Mouse (Mus musculus): Measurements from ENCODE around the gene Gm7075. TPM values are rescaled to one million over a fixed set of nuclear protein-coding genes. Genes with fewer than 3 reads are reported as not detected.

The Gm7075 gene
- polyA plus RNA-seq, 1 experiment, result not detected

DNA sequence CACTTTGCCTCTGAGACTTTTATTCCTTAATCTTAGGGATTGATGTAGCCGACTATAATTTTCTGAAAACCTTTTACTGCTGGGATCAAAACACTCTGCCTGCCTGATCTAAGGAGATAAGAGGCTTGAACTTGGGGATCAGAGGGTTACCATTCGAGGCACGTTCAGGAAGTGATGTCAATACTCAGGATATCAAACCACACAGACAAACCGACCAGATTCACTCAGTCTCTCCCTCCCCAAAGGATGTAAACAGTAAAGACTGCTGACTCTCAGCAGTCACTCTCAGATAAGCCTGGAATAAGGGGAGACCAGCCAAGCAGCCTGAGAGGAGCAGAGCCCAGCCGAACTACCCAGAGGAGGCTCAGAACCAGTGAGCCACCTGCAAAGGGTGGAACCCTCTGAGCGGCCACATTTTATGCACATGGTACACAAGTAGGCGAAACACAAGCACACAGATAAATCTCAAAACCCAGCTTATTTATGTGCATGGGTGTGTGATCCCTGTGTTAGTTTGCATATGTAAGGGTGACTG, 18.2 kb upstream of the Gm7075 start:
- Histone ChIP-seq H3K36me3 (ENCODE audit: control insufficient read depth, insufficient read depth, low read length) (no peaks in the 10 kb centered on the region), H3K27me3 (ENCODE audit: control insufficient read depth, insufficient read depth, low read length) (no peaks in the 10 kb centered on the region), H3K4me3 (ENCODE audit: control insufficient read depth, low read depth, low read length) (no peak overlapping the region), H3K4me1 (ENCODE audit: control insufficient read depth, insufficient read depth, low read length) (no peaks in the 10 kb centered on the region), H3K27ac (ENCODE audit: control insufficient read depth, insufficient read depth, low read depth, low read length) (no peak overlapping the region)
- TF ChIP-seq CTCF (IDR thresholded peaks at IDR 0.05; ENCODE audit: control insufficient read depth, insufficient read depth, insufficient replicate concordance, low read depth, low read length), result no peak
- no peak for TF ChIP-seq POLR2A (IDR thresholded peaks at IDR 0.05; ENCODE audit: control insufficient read depth, low read depth, low read length)

DNA sequence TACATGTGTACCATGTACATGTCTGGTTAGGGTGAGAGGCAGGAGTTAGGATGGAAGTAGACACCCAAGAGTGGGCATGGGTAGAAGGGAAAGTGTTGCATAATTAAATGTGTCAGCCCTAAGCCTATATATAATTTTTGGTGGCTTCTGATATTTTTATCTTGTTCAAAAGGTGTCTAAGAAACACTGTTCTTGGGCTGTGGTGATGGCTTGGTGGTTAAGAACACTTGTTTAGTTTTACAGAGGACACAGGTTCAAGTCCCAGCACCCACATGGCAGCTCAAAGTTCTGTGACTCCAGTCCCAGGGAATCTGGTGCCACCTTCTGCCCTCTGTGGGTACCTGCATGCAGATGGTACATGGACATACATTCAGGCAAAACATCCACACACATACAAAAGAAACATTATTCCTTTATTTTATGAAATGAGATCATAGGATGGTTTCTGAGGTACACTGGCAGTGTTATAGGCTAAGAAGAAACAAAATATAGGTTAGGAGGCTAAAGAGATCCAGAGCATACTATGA, 17.2 kb upstream of the Gm7075 start:
- H3K36me3 ChIP-seq (ENCODE audit: control insufficient read depth, insufficient read depth, low read length), result no peaks in the 10 kb centered on the region
- no peak overlapping the region for H3K4me3 ChIP-seq (ENCODE audit: control insufficient read depth, low read depth, low read length)
- no peaks in the 10 kb centered on the region for H3K27me3 ChIP-seq (ENCODE audit: control insufficient read depth, insufficient read depth, low read length)
- H3K27ac ChIP-seq (ENCODE audit: control insufficient read depth, insufficient read depth, low read depth, low read length), result no peak overlapping the region
- H3K4me1 ChIP-seq (ENCODE audit: control insufficient read depth, insufficient read depth, low read length), result no peaks in the 10 kb centered on the region
- TF ChIP-seq CTCF (IDR thresholded peaks at IDR 0.05; ENCODE audit: control insufficient read depth, insufficient read depth, insufficient replicate concordance, low read depth, low read length), result no peak
- no peak for TF ChIP-seq POLR2A (IDR thresholded peaks at IDR 0.05; ENCODE audit: control insufficient read depth, low read depth, low read length)

DNA sequence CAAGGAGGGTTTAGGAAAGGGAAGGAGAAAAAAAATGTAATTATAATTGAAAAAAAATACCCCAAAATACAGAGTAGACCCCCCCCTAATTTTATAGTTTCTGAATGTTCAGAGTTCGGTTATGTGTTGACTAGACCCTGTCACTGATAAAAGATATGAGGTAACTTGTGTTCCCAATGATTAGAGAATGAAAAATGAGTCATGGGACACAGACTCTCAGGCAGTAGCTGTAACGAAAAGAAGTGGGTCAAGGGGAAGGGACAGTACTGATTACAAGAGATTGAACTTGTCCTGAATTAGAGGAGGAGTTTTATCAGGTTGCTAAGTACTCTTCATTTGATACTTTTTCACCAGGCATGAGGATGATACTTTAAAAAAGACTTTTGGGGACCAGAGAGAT, 11.3 kb upstream of the Gm7075 start:
- TF ChIP-seq POLR2A (IDR thresholded peaks at IDR 0.05; ENCODE audit: control insufficient read depth, low read depth, low read length), result no peak
- no peak for TF ChIP-seq CTCF (IDR thresholded peaks at IDR 0.05; ENCODE audit: control insufficient read depth, insufficient read depth, insufficient replicate concordance, low read depth, low read length)
- Histone ChIP-seq H3K36me3 (ENCODE audit: control insufficient read depth, insufficient read depth, low read length) (no peaks in the 10 kb centered on the region), H3K27me3 (ENCODE audit: control insufficient read depth, insufficient read depth, low read length) (no peaks in the 10 kb centered on the region), H3K27ac (ENCODE audit: control insufficient read depth, insufficient read depth, low read depth, low read length) (no peak overlapping the region), H3K4me1 (ENCODE audit: control insufficient read depth, insufficient read depth, low read length) (peaks cover 11% of the 10 kb centered on the region), H3K4me3 (ENCODE audit: control insufficient read depth, low read depth, low read length) (no peak overlapping the region)

DNA sequence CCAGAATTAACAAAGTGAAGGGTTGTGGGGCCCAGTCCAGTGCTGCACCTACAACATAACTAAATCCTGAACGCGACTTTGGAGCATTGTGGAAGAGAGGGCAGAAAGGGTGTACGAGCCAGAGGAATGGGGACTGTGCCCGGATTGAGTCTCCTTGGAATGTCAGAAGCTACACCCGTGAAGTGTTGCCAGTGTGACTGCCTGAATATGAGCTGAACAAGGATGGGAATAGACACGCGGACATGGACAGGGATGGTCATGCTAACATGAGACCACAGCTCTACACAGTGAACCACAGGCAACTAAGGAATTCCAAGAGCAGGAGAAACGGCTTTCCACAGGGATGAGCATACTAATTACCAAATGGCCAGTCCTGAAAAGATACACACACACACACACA, 10.5 kb upstream of the Gm7075 start:
- no peak for TF ChIP-seq CTCF (IDR thresholded peaks at IDR 0.05; ENCODE audit: control insufficient read depth, insufficient read depth, insufficient replicate concordance, low read depth, low read length)
- TF ChIP-seq POLR2A (IDR thresholded peaks at IDR 0.05; ENCODE audit: control insufficient read depth, low read depth, low read length), result no peak
- Histone ChIP-seq H3K4me1 (ENCODE audit: control insufficient read depth, insufficient read depth, low read length) (peaks cover 11% of the 10 kb centered on the region), H3K27ac (ENCODE audit: control insufficient read depth, insufficient read depth, low read depth, low read length) (no peak overlapping the region), H3K27me3 (ENCODE audit: control insufficient read depth, insufficient read depth, low read length) (no peaks in the 10 kb centered on the region), H3K4me3 (ENCODE audit: control insufficient read depth, low read depth, low read length) (peak overlapping the region; percentile 59), H3K36me3 (ENCODE audit: control insufficient read depth, insufficient read depth, low read length) (no peaks in the 10 kb centered on the region)

GRCm38 (mm10) chr10:63431221-63431736, 9.7 kb upstream of the Gm7075 start:
- Histone ChIP-seq H3K27me3 (ENCODE audit: control insufficient read depth, insufficient read depth, low read length) (no peaks in the 10 kb centered on the region), H3K4me1 (ENCODE audit: control insufficient read depth, insufficient read depth, low read length) (peaks cover 11% of the 10 kb centered on the region), H3K4me3 (ENCODE audit: control insufficient read depth, low read depth, low read length) (peak overlapping the region; percentile 86), H3K36me3 (ENCODE audit: control insufficient read depth, insufficient read depth, low read length) (no peaks in the 10 kb centered on the region), H3K27ac (ENCODE audit: control insufficient read depth, insufficient read depth, low read depth, low read length) (peak overlapping the region; percentile 45; the same call in 1 of the 2 replicates)
- TF ChIP-seq POLR2A (IDR thresholded peaks at IDR 0.05; ENCODE audit: control insufficient read depth, low read depth, low read length) (no peak), CTCF (IDR thresholded peaks at IDR 0.05; ENCODE audit: control insufficient read depth, insufficient read depth, insufficient replicate concordance, low read depth, low read length) (no peak)

DNA sequence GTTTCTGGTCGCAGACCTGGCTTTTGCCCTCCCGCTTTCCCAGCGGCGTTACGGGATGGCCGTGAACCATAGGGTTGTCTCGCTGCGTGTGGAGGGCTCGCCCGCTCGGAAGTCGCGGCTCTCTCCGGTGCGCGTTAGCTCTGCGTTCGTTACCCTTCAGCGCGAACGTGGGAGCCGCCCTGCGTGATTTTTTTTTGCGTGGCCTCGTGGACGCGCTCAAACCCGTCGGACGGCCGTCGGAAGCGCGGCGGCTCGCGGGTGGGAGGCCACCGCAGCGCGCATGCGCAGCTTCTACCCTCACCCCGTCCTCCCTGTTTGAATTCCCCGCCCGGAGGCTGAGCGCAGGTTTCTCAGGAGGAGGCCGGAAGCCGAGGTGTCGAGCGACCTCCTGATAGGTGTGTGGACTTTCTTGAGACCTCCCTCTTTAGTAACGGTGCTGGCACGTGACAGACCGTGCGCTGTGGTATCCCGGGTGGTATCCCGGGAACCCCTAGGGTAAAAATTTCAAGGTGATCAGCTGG, 8.3 kb upstream of the Gm7075 start, which contains the start of gene Ctnna3:
Gene Ctnna3, plus strand, starts transcription at position 314 of the 521 bp plus-strand sequence.
- Histone ChIP-seq H3K4me3 (ENCODE audit: control insufficient read depth, low read depth, low read length) (peak within 1 kb of the TSS; percentile 93), H3K27ac (ENCODE audit: control insufficient read depth, insufficient read depth, low read depth, low read length) (peak within 1 kb of the TSS; percentile 94), H3K36me3 (ENCODE audit: control insufficient read depth, insufficient read depth, low read length) (no peaks in the 10 kb centered on the region), H3K4me1 (ENCODE audit: control insufficient read depth, insufficient read depth, low read length) (peaks cover 11% of the 10 kb centered on the region), H3K27me3 (ENCODE audit: control insufficient read depth, insufficient read depth, low read length) (no peaks in the 10 kb centered on the region)
- TF ChIP-seq CTCF (IDR thresholded peaks at IDR 0.05; ENCODE audit: control insufficient read depth, insufficient read depth, insufficient replicate concordance, low read depth, low read length) (no peak), POLR2A (IDR thresholded peaks at IDR 0.05; ENCODE audit: control insufficient read depth, low read depth, low read length) (peak; percentile 63)

- Histone ChIP-seq H3K4me1 (ENCODE audit: control insufficient read depth, insufficient read depth, low read length) (peaks cover 11% of the 10 kb centered on the region), H3K27me3 (ENCODE audit: control insufficient read depth, insufficient read depth, low read length) (no peaks in the 10 kb centered on the region), H3K36me3 (ENCODE audit: control insufficient read depth, insufficient read depth, low read length) (no peaks in the 10 kb centered on the region), H3K4me3 (ENCODE audit: control insufficient read depth, low read depth, low read length) (peak overlapping the region; percentile 93), H3K27ac (ENCODE audit: control insufficient read depth, insufficient read depth, low read depth, low read length) (peak overlapping the region; percentile 94)
- TF ChIP-seq CTCF (IDR thresholded peaks at IDR 0.05; ENCODE audit: control insufficient read depth, insufficient read depth, insufficient replicate concordance, low read depth, low read length) (no peak), POLR2A (IDR thresholded peaks at IDR 0.05; ENCODE audit: control insufficient read depth, low read depth, low read length) (no peak; the same call in 1 of the 2 replicates)
Observed at GRCm38 (mm10) chr10:63429380-63429779, 7.8 kb upstream of the Gm7075 start.
